10 mouse cellular contexts compared by ENCODE assay signal in the genomic region with DNA sequence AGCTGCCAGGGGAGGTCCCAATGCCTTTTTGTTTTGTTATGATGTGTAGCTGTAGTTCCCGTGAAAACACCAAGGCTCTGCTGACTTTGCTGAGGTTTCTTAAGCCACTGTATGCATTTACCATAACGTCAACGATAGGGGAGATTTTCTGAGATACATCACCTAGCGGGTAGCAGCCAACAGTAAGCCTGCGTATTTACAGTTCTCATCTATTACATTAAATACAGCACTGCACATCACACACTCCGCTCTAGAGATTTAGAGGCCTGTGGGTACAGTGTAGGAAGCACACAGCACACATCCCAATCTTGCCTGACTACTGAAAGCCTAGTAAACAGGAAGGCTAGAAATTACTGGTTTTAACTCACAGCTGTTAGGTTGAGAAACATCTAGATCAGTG. TPM values are rescaled to one million over a fixed set of nuclear protein-coding genes. Genes with fewer than 3 reads are reported as not detected.
A peak's percentile ranks its signal among the peaks of the same experiment; 100 is the strongest.
DNase-seq lines count a peak whose midpoint lies in the region; ATAC-seq and TF ChIP-seq lines count a peak whose summit lies in the region.
"Had no signal": no experiment of that assay in that cellular context is flagged by ENCODE, and none has a peak within 500 bp of the region (broad histone marks: within the 10 kb centered on the region; RNA-seq: fewer than 3 reads in every experiment).

No protein-coding gene starts in this region.

- no peaks in the 10 kb centered on the region for H3K9me3 ChIP-seq in heart, embryonic 10.5 days
- H3K9me3 ChIP-seq in E14TG2a.4 (ENCODE audit: low read length), result peaks cover 3% of the 10 kb centered on the region; the same call in 1 of the 2 replicates
- H3K9me3 ChIP-seq in embryonic facial prominence, embryonic 13.5 days, result no peaks in the 10 kb centered on the region
- H3K9me3 ChIP-seq in limb, embryonic 12.5 days, result no peaks in the 10 kb centered on the region
- H3K9me3 ChIP-seq: megakaryocyte, embryonic 14.5 days; stomach, embryonic 15.5 days had no signal

- no peak for ATAC-seq in embryonic facial prominence, embryonic 13.5 days (ENCODE audit: insufficient number of reproducible peaks, insufficient read depth, low FRiP score, low TSS enrichment, low read depth)
- no peak for ATAC-seq in limb, embryonic 12.5 days (ENCODE audit: insufficient number of reproducible peaks, insufficient read depth, low FRiP score, low TSS enrichment, low read depth)
- no peak for ATAC-seq in erythroid progenitor cell, adult 5-6 weeks (replicated peaks; ENCODE audit: low FRiP score, poor library complexity, severe bottlenecking)

- H3K4me2 ChIP-seq in embryonic facial prominence, embryonic 13.5 days, result peak overlapping the region; percentile 51
- H3K4me2 ChIP-seq in limb, embryonic 12.5 days, result peak overlapping the region; percentile 57

- no peak overlapping the region for H3K9ac ChIP-seq in embryonic facial prominence, embryonic 13.5 days
- H3K9ac ChIP-seq in limb, embryonic 12.5 days (replicated peaks), result 0 out of 2 replicates have a peak overlapping the region, but pooled peaks have one; percentile 4
- H3K9ac ChIP-seq: stomach, embryonic 15.5 days had no signal

- TF ChIP-seq CTCF in E14TG2a.4 (conservative IDR thresholded peaks at IDR 0.05; ENCODE audit: low read length), result no peak

- no peak overlapping the region for H3K27ac ChIP-seq in heart, embryonic 10.5 days
- no peak overlapping the region for H3K27ac ChIP-seq in embryonic facial prominence, embryonic 13.5 days
- H3K27ac ChIP-seq in limb, embryonic 12.5 days, result no peak overlapping the region
- H3K27ac ChIP-seq: stomach, embryonic 15.5 days had no signal

- peaks cover 59% of the 10 kb centered on the region for H3K27me3 ChIP-seq in heart, embryonic 10.5 days (ENCODE audit: insufficient read depth, poor library complexity, severe bottlenecking)
- H3K27me3 ChIP-seq in E14TG2a.4 (ENCODE audit: insufficient read depth, low read length), result peaks cover 31% of the 10 kb centered on the region
- H3K27me3 ChIP-seq in embryonic facial prominence, embryonic 13.5 days, result peaks cover 68% of the 10 kb centered on the region
- H3K27me3 ChIP-seq in limb, embryonic 12.5 days, result peaks cover 69% of the 10 kb centered on the region

- H3K36me3 ChIP-seq in heart, embryonic 10.5 days, result no peaks in the 10 kb centered on the region
- no peaks in the 10 kb centered on the region for H3K36me3 ChIP-seq in E14TG2a.4 (ENCODE audit: insufficient read depth, low read length)
- no peaks in the 10 kb centered on the region for H3K36me3 ChIP-seq in embryonic facial prominence, embryonic 13.5 days
- H3K36me3 ChIP-seq in limb, embryonic 12.5 days, result no peaks in the 10 kb centered on the region
- H3K36me3 ChIP-seq: stomach, embryonic 15.5 days had no signal

- peaks cover 6% of the 10 kb centered on the region; the same call in 1 of the 2 replicates for H3K4me1 ChIP-seq in heart, embryonic 10.5 days
- H3K4me1 ChIP-seq in E14TG2a.4 (replicated peaks; ENCODE audit: low read depth, low read length), result peaks cover 9% of the 10 kb centered on the region
- peaks cover 12% of the 10 kb centered on the region; the same call in 1 of the 2 replicates for H3K4me1 ChIP-seq in embryonic facial prominence, embryonic 13.5 days
- H3K4me1 ChIP-seq in limb, embryonic 12.5 days (replicated peaks), result peaks cover 9% of the 10 kb centered on the region
- H3K4me1 ChIP-seq: stomach, embryonic 15.5 days had no signal

- no peak for DNase-seq in heart, embryonic 10.5 days (ENCODE audit: low spot score)
- DNase-seq in heart, adult 8-10 months (ENCODE audit: low spot score), result no peak
- no peak for DNase-seq in Muller cell, postnatal 12 days (ENCODE audit: inconsistent ontology term)
- DNase-seq in c-Kit-positive CD71-positive TER-119-positive erythroid progenitor cells, embryonic 14.5 days (ENCODE audit: low spot score), result no peak

- peak overlapping the region; percentile 40; the same call in 1 of the 2 replicates for H3K4me3 ChIP-seq in heart, embryonic 10.5 days
- H3K4me3 ChIP-seq in E14TG2a.4 (replicated peaks; ENCODE audit: low read length), result peak overlapping the region; percentile 54
- peak overlapping the region; percentile 26 for H3K4me3 ChIP-seq in embryonic facial prominence, embryonic 13.5 days
- peak overlapping the region; percentile 31 for H3K4me3 ChIP-seq in limb, embryonic 12.5 days (replicated peaks)
- H3K4me3 ChIP-seq: megakaryocyte, embryonic 14.5 days; stomach, embryonic 15.5 days had no signal

- 4% methylated on average over 6 of the region's 6 CpGs for WGBS in heart, embryonic 10.5 days
- 3% methylated on average over 6 of the region's 6 CpGs for WGBS in embryonic facial prominence, embryonic 13.5 days
- WGBS in limb, embryonic 12.5 days, result 4% methylated on average over 6 of the region's 6 CpGs

RNA-seq across cellular contexts. Expression of gene Myt1l, which starts 6.1 kb away (rescaled TPM):
- not detected in 2 replicates for polyA plus RNA-seq in heart, embryonic 10.5 days (2016; fragmentation: Nextera tagmentation; extraction: Ambion mirVana)
- under 1 TPM in 1 of 4 experiments, not detected in 3; 0.06 TPM for total RNA-seq in heart, adult 8-10 months (2022)
- 4.3 and 9.8 TPM in 2 replicates for polyA plus RNA-seq in embryonic facial prominence, embryonic 13.5 days (2015; fragmentation: Nextera tagmentation; extraction: Ambion mirVana)
- polyA plus RNA-seq in limb, embryonic 12.5 days (2016; fragmentation: Nextera tagmentation; extraction: Ambion mirVana), result 0.27 and 1.2 TPM in 2 replicates
- total RNA-seq in erythroid progenitor cell, adult 5-6 weeks (2015; ENCODE audit: low replicate concordance), result not detected in 2 replicates
- total RNA-seq in erythroid progenitor cell, adult 5-6 weeks (2017; ENCODE audit: low replicate concordance), result 1.4 TPM in 1 of 2 replicates, not detected in the other
